Mouse (Mus musculus): ENCODE results near the gene Ltb4r2. TPM values are rescaled to one million over a fixed set of nuclear protein-coding genes. Genes with fewer than 3 reads are reported as not detected.

The Ltb4r2 gene
- polyA plus RNA-seq, 2 experiments, result 0.44 to 0.74 TPM

DNA sequence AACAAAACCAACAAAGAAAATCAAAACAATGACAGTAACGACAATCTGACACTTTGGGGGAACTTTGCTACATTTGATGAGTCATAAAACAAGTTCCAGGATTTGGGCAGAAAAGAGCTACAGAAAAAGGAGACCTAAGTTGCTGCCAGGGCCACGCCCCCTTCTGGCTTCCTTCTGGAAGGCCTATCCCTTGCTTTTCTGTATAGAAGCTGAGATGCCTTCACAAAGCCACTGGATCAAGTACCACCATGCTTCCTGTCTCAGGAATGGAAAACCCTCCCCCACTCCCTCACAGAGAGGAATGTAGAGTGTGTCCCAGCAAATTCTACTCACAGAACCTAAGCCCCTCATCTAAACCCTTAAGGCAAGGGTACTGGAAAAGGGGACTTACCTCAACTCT, 32.7 kb downstream of the Ltb4r2 start:
- ATAC-seq (ENCODE audit: low FRiP score, low read depth) (no peak), DNase-seq (ENCODE audit: low spot score) (no peak)
- Histone ChIP-seq H3K4me3 (replicated peaks; ENCODE audit: low read length) (no peak overlapping the region), H3K4me1 (ENCODE audit: control insufficient read depth, insufficient read depth, low read length) (no peaks in the 10 kb centered on the region), H3K36me3 (ENCODE audit: control insufficient read depth, insufficient read depth, low read length) (no peaks in the 10 kb centered on the region), H3K27ac (replicated peaks; ENCODE audit: low read depth, low read length) (no peak overlapping the region), H3K4me2 (replicated peaks; ENCODE audit: low read depth, low read length, severe bottlenecking) (no peak overlapping the region), H3K27me3 (ENCODE audit: control insufficient read depth, insufficient read depth, low read length) (no peaks in the 10 kb centered on the region), H3K9ac (ENCODE audit: low read depth, low read length, severe bottlenecking) (no peak overlapping the region), H3K9me3 (ENCODE audit: control insufficient read depth, low read length) (no peaks in the 10 kb centered on the region)
- no peak for TF ChIP-seq POLR2A (IDR thresholded peaks at IDR 0.05; ENCODE audit: borderline replicate concordance, extremely low read depth, insufficient read depth, insufficient read length)
- WGBS, result 64% methylated on average over 2 of the region's 2 CpGs

DNA sequence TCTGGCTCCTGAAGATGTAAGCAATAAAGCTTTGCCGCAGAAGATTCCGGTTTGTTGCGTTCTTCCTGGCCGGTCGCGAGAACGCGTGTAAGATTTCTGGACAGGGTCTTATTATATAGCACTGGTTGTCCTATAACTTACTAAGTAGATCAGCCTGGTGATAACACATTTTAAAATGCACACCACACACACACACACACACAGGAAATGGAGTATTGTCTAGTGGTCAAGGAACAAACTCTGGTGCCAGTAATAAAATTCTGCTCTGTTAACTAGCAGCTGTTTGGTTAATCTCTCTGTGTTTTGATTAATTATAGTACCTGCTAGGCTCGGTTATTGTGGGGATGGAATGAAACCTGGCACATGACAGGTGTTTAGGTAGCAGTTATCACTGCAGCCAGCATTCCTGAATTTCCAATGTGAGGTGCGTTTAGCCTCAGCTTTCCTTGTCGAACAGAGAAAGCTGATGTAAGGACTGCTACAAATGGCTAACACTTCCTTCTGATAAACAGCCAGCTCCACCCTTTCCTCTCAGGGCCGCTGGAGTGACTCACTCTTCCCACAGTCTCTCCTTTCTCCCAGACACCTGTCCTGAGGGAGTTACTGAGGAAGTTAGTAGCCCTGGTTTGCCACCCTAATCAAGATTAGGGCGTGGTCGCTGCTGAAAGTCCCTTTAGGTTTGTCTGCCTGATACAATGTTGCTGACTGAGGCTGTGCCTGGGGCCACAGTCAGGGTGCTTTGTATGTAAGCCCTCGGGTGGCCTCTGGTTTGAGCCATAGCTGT, 34.3 kb downstream of the Ltb4r2 start:
- H3K9me3 ChIP-seq (ENCODE audit: control insufficient read depth, low read length), result no peaks in the 10 kb centered on the region
- no peak overlapping the region for H3K9ac ChIP-seq (ENCODE audit: low read depth, low read length, severe bottlenecking)
- H3K27ac ChIP-seq (replicated peaks; ENCODE audit: low read depth, low read length), result no peak overlapping the region
- WGBS, result 79% methylated on average over 15 of the region's 15 CpGs
- H3K27me3 ChIP-seq (ENCODE audit: control insufficient read depth, insufficient read depth, low read length), result no peaks in the 10 kb centered on the region
- no peak overlapping the region for H3K4me2 ChIP-seq (replicated peaks; ENCODE audit: low read depth, low read length, severe bottlenecking)
- H3K4me1 ChIP-seq (ENCODE audit: control insufficient read depth, insufficient read depth, low read length), result no peaks in the 10 kb centered on the region
- no peak for TF ChIP-seq POLR2A (IDR thresholded peaks at IDR 0.05; ENCODE audit: borderline replicate concordance, extremely low read depth, insufficient read depth, insufficient read length)
- H3K36me3 ChIP-seq (ENCODE audit: control insufficient read depth, insufficient read depth, low read length), result no peaks in the 10 kb centered on the region
- ATAC-seq (ENCODE audit: low FRiP score, low read depth) (no peak), DNase-seq (ENCODE audit: low spot score) (no peak)
- H3K4me3 ChIP-seq (replicated peaks; ENCODE audit: low read length), result no peak overlapping the region

Other genes starting within 250 kb of the Ltb4r2 start
Only the 30 nearest of the 34 such genes appear.
- 30.9 and 43.0 TPM in 2 replicates for gene Fitm1, start 185.8 kb upstream of the Ltb4r2 start, polyA plus RNA-seq (2012; rRNA removed)
- 19.1 and 26.9 TPM in 2 replicates for gene Fitm1, start 185.8 kb upstream of the Ltb4r2 start, polyA plus RNA-seq (2014; fragmentation: Nextera tagmentation; extraction: Ambion mirVana)
- 66.8 and 77.6 TPM in 2 replicates for gene Psme1, start 183.3 kb upstream of the Ltb4r2 start, polyA plus RNA-seq (2012; rRNA removed)
- 147 and 154 TPM in 2 replicates for gene Psme1, start 183.3 kb upstream of the Ltb4r2 start, polyA plus RNA-seq (2014; fragmentation: Nextera tagmentation; extraction: Ambion mirVana)
- 6.6 and 6.9 TPM in 2 replicates for gene Emc9, start 176.1 kb upstream of the Ltb4r2 start, polyA plus RNA-seq (2012; rRNA removed)
- 6.5 and 7.0 TPM in 2 replicates for gene Emc9, start 176.1 kb upstream of the Ltb4r2 start, polyA plus RNA-seq (2014; fragmentation: Nextera tagmentation; extraction: Ambion mirVana)
- gene Psme2, start 170.3 kb upstream of the Ltb4r2 start, polyA plus RNA-seq (2012; rRNA removed), result 75.8 and 78.5 TPM in 2 replicates
- 239 and 245 TPM in 2 replicates for gene Psme2, start 170.3 kb upstream of the Ltb4r2 start, polyA plus RNA-seq (2014; fragmentation: Nextera tagmentation; extraction: Ambion mirVana)
- gene Rnf31, start 169.7 kb upstream of the Ltb4r2 start, polyA plus RNA-seq (2012; rRNA removed), result 23.0 and 34.1 TPM in 2 replicates
- gene Rnf31, start 169.7 kb upstream of the Ltb4r2 start, polyA plus RNA-seq (2014; fragmentation: Nextera tagmentation; extraction: Ambion mirVana), result 13.1 and 18.1 TPM in 2 replicates
- gene Irf9, start 157.9 kb upstream of the Ltb4r2 start, polyA plus RNA-seq (2012; rRNA removed), result 21.0 and 26.4 TPM in 2 replicates
- 9.8 and 11.3 TPM in 2 replicates for gene Irf9, start 157.9 kb upstream of the Ltb4r2 start, polyA plus RNA-seq (2014; fragmentation: Nextera tagmentation; extraction: Ambion mirVana)
- 8.9 and 9.6 TPM in 2 replicates for gene Rec8, start 143.4 kb upstream of the Ltb4r2 start, polyA plus RNA-seq (2012; rRNA removed)
- gene Rec8, start 143.4 kb upstream of the Ltb4r2 start, polyA plus RNA-seq (2014; fragmentation: Nextera tagmentation; extraction: Ambion mirVana), result 2.4 and 2.8 TPM in 2 replicates
- gene Ipo4, start 125.5 kb upstream of the Ltb4r2 start, polyA plus RNA-seq (2012; rRNA removed), result 185 and 239 TPM in 2 replicates
- gene Ipo4, start 125.5 kb upstream of the Ltb4r2 start, polyA plus RNA-seq (2014; fragmentation: Nextera tagmentation; extraction: Ambion mirVana), result 131 and 133 TPM in 2 replicates
- 6.8 and 12.2 TPM in 2 replicates for gene Gm49378, start 123.5 kb upstream of the Ltb4r2 start, polyA plus RNA-seq (2012; rRNA removed)
- gene Gm49378, start 123.5 kb upstream of the Ltb4r2 start, polyA plus RNA-seq (2014; fragmentation: Nextera tagmentation; extraction: Ambion mirVana), result 1.5 and 3.7 TPM in 2 replicates
- gene Tm9sf1, start 117.6 kb upstream of the Ltb4r2 start, polyA plus RNA-seq (2012; rRNA removed), result 92.3 and 128 TPM in 2 replicates
- 111 and 116 TPM in 2 replicates for gene Tm9sf1, start 117.6 kb upstream of the Ltb4r2 start, polyA plus RNA-seq (2014; fragmentation: Nextera tagmentation; extraction: Ambion mirVana)
- 2.9 and 3.3 TPM in 2 replicates for gene Tssk4, start 111.2 kb upstream of the Ltb4r2 start, polyA plus RNA-seq (2012; rRNA removed)
- 1.2 and 1.4 TPM in 2 replicates for gene Tssk4, start 111.2 kb upstream of the Ltb4r2 start, polyA plus RNA-seq (2014; fragmentation: Nextera tagmentation; extraction: Ambion mirVana)
- gene Mdp1, start 100.9 kb upstream of the Ltb4r2 start, polyA plus RNA-seq (2012; rRNA removed), result 47.4 and 49.7 TPM in 2 replicates
- 53.7 and 59.1 TPM in 2 replicates for gene Mdp1, start 100.9 kb upstream of the Ltb4r2 start, polyA plus RNA-seq (2014; fragmentation: Nextera tagmentation; extraction: Ambion mirVana)
- 51.1 and 53.6 TPM in 2 replicates for gene Gmpr2, start 89.5 kb upstream of the Ltb4r2 start, polyA plus RNA-seq (2012; rRNA removed)
- gene Gmpr2, start 89.5 kb upstream of the Ltb4r2 start, polyA plus RNA-seq (2014; fragmentation: Nextera tagmentation; extraction: Ambion mirVana), result 53.1 and 68.5 TPM in 2 replicates
- 347 and 416 TPM in 2 replicates for gene Nedd8, start 89.3 kb upstream of the Ltb4r2 start, polyA plus RNA-seq (2012; rRNA removed)
- gene Nedd8, start 89.3 kb upstream of the Ltb4r2 start, polyA plus RNA-seq (2014; fragmentation: Nextera tagmentation; extraction: Ambion mirVana), result 567 and 583 TPM in 2 replicates
- 35.9 and 38.4 TPM in 2 replicates for gene Tinf2, start 79.6 kb upstream of the Ltb4r2 start, polyA plus RNA-seq (2012; rRNA removed)
- gene Tinf2, start 79.6 kb upstream of the Ltb4r2 start, polyA plus RNA-seq (2014; fragmentation: Nextera tagmentation; extraction: Ambion mirVana), result 34.2 and 40.1 TPM in 2 replicates
- 15.0 and 17.7 TPM in 2 replicates for gene Tgm1, start 47.5 kb upstream of the Ltb4r2 start, polyA plus RNA-seq (2012; rRNA removed)
- gene Tgm1, start 47.5 kb upstream of the Ltb4r2 start, polyA plus RNA-seq (2014; fragmentation: Nextera tagmentation; extraction: Ambion mirVana), result 17.0 and 21.2 TPM in 2 replicates
- gene Rabggta, start 39.2 kb upstream of the Ltb4r2 start, polyA plus RNA-seq (2012; rRNA removed), result 41.7 and 53.5 TPM in 2 replicates
- gene Rabggta, start 39.2 kb upstream of the Ltb4r2 start, polyA plus RNA-seq (2014; fragmentation: Nextera tagmentation; extraction: Ambion mirVana), result 20.4 and 23.0 TPM in 2 replicates
- gene Dhrs1, start 15.7 kb upstream of the Ltb4r2 start, polyA plus RNA-seq (2012; rRNA removed), result 88.3 and 109 TPM in 2 replicates
- gene Dhrs1, start 15.7 kb upstream of the Ltb4r2 start, polyA plus RNA-seq (2014; fragmentation: Nextera tagmentation; extraction: Ambion mirVana), result 82.0 and 89.7 TPM in 2 replicates
- gene Nop9, start 15.7 kb upstream of the Ltb4r2 start, polyA plus RNA-seq (2012; rRNA removed), result 23.5 and 30.5 TPM in 2 replicates
- gene Nop9, start 15.7 kb upstream of the Ltb4r2 start, polyA plus RNA-seq (2014; fragmentation: Nextera tagmentation; extraction: Ambion mirVana), result 37.6 and 38.1 TPM in 2 replicates
- gene Cideb, start 3.0 kb upstream of the Ltb4r2 start, polyA plus RNA-seq (2012; rRNA removed), result 2.1 and 2.6 TPM in 2 replicates
- 0.41 and 0.46 TPM in 2 replicates for gene Cideb, start 3.0 kb upstream of the Ltb4r2 start, polyA plus RNA-seq (2014; fragmentation: Nextera tagmentation; extraction: Ambion mirVana)
- gene Ltb4r1, start 4.5 kb downstream of the Ltb4r2 start, polyA plus RNA-seq (2012; rRNA removed), result 1.1 and 1.2 TPM in 2 replicates
- gene Ltb4r1, start 4.5 kb downstream of the Ltb4r2 start, polyA plus RNA-seq (2014; fragmentation: Nextera tagmentation; extraction: Ambion mirVana), result 0.33 and 0.78 TPM in 2 replicates
- 32.4 and 35.0 TPM in 2 replicates for gene Adcy4, start 22.7 kb downstream of the Ltb4r2 start, polyA plus RNA-seq (2012; rRNA removed)
- 16.8 and 17.8 TPM in 2 replicates for gene Adcy4, start 22.7 kb downstream of the Ltb4r2 start, polyA plus RNA-seq (2014; fragmentation: Nextera tagmentation; extraction: Ambion mirVana)
- 35.9 and 41.4 TPM in 2 replicates for gene Ripk3, start 27.4 kb downstream of the Ltb4r2 start, polyA plus RNA-seq (2012; rRNA removed)
- gene Ripk3, start 27.4 kb downstream of the Ltb4r2 start, polyA plus RNA-seq (2014; fragmentation: Nextera tagmentation; extraction: Ambion mirVana), result 30.5 and 37.6 TPM in 2 replicates
- 171 and 233 TPM in 2 replicates for gene Nfatc4, start 61.7 kb downstream of the Ltb4r2 start, polyA plus RNA-seq (2012; rRNA removed)
- 83.5 and 114 TPM in 2 replicates for gene Nfatc4, start 61.7 kb downstream of the Ltb4r2 start, polyA plus RNA-seq (2014; fragmentation: Nextera tagmentation; extraction: Ambion mirVana)
- 41.0 and 49.5 TPM in 2 replicates for gene Nynrin, start 92.6 kb downstream of the Ltb4r2 start, polyA plus RNA-seq (2012; rRNA removed)
- 20.6 and 23.6 TPM in 2 replicates for gene Nynrin, start 92.6 kb downstream of the Ltb4r2 start, polyA plus RNA-seq (2014; fragmentation: Nextera tagmentation; extraction: Ambion mirVana)
- gene Cbln3, start 123.0 kb downstream of the Ltb4r2 start, polyA plus RNA-seq (2012; rRNA removed), result 1.0 and 1.3 TPM in 2 replicates
- 0.25 and 0.54 TPM in 2 replicates for gene Cbln3, start 123.0 kb downstream of the Ltb4r2 start, polyA plus RNA-seq (2014; fragmentation: Nextera tagmentation; extraction: Ambion mirVana)
- 28.3 and 29.5 TPM in 2 replicates for gene Khnyn, start 123.5 kb downstream of the Ltb4r2 start, polyA plus RNA-seq (2012; rRNA removed)
- 10.2 and 12.2 TPM in 2 replicates for gene Khnyn, start 123.5 kb downstream of the Ltb4r2 start, polyA plus RNA-seq (2014; fragmentation: Nextera tagmentation; extraction: Ambion mirVana)
- 80.2 and 84.4 TPM in 2 replicates for gene Sdr39u1, start 138.9 kb downstream of the Ltb4r2 start, polyA plus RNA-seq (2012; rRNA removed)
- 81.0 and 91.6 TPM in 2 replicates for gene Sdr39u1, start 138.9 kb downstream of the Ltb4r2 start, polyA plus RNA-seq (2014; fragmentation: Nextera tagmentation; extraction: Ambion mirVana)
- gene Cma1, start 183.2 kb downstream of the Ltb4r2 start, polyA plus RNA-seq (2012; rRNA removed), result 65.4 and 75.4 TPM in 2 replicates
- gene Cma1, start 183.2 kb downstream of the Ltb4r2 start, polyA plus RNA-seq (2014; fragmentation: Nextera tagmentation; extraction: Ambion mirVana), result 127 and 211 TPM in 2 replicates
- gene Cma2, start 189.6 kb downstream of the Ltb4r2 start, polyA plus RNA-seq (2012; rRNA removed), result 0.39 TPM in 1 of 2 replicates, not detected in the other
- gene Cma2, start 189.6 kb downstream of the Ltb4r2 start, polyA plus RNA-seq (2014; fragmentation: Nextera tagmentation; extraction: Ambion mirVana), result 0.23 and 0.50 TPM in 2 replicates